Mouse (Mus musculus) hindbrain, embryonic 14.5 days (tissue): ENCODE data around the gene Lamc3. TPM values are rescaled to one million over a fixed set of nuclear protein-coding genes. Genes with fewer than 3 reads are reported as not detected.
A peak's percentile ranks its signal among the peaks of the same experiment; 100 is the strongest.

Experiments used
- ATAC-seq: fragments of 200-750 bp; cut with Nextera tagmentation; 2 replicates; pipeline ENCODE4 v1.8.0; 2017; ENCODE audit warnings: moderate number of reproducible peaks, mild to moderate bottlenecking, moderate TSS enrichment, moderate library complexity; ENCODE audit not compliant: low FRiP score
- DNase-seq: peaks from one replicate; pipeline ENCODE4 v3.0.0-alpha.2; 2015; ENCODE audit warnings: low spot score
- H3K27ac ChIP-seq: fragments of 300-500 bp; sonication (generic); 2 replicates; pipeline ENCODE4 v1.5.1; 2014; ENCODE audit warnings: mild to moderate bottlenecking, moderate library complexity
- H3K27me3 ChIP-seq: fragments of 300-500 bp; sonication (generic); 2 replicates; pipeline ENCODE4 v1.6.1; 2014; ENCODE audit warnings: mild to moderate bottlenecking, low read length, mixed read lengths; ENCODE audit not compliant: control insufficient read depth, insufficient read depth
- H3K36me3 ChIP-seq: fragments of 300-500 bp; sonication (generic); replicated peaks from 2 replicates; pipeline ENCODE4 v1.6.1; 2014; ENCODE audit not compliant: control insufficient read depth, insufficient read depth
- H3K4me1 ChIP-seq: fragments of 300-500 bp; sonication (generic); replicated peaks from 2 replicates; pipeline ENCODE4 v1.6.1; 2014; ENCODE audit warnings: antibody characterized with exemption, low read length, mixed read lengths; ENCODE audit not compliant: control insufficient read depth, insufficient read depth
- H3K4me2 ChIP-seq: fragments of 300-500 bp; sonication (generic); replicated peaks from 2 replicates; pipeline ENCODE4 v1.6.1; 2014; ENCODE audit warnings: mild to moderate bottlenecking, moderate library complexity
- H3K4me3 ChIP-seq: fragments of 300-500 bp; sonication (generic); replicated peaks from 2 replicates; pipeline ENCODE4 v1.5.1; 2014; ENCODE audit warnings: mild to moderate bottlenecking, low read length
- H3K9ac ChIP-seq: fragments of 300-500 bp; sonication (generic); 2 replicates; pipeline ENCODE4 v1.6.1; 2014
- H3K9me3 ChIP-seq: fragments of 300-500 bp; sonication (generic); 2 replicates; pipeline ENCODE4 v1.6.1; 2016; ENCODE audit warnings: low read length; ENCODE audit not compliant: control insufficient read depth
- WGBS: fragments of 180-500 bp; shearing (Covaris S2); extraction: QIAGEN DNeasy Blood & Tissue Kit; methylation state at CpG from one replicate; pipeline ENCODE4 v1.1.7; 2014; 5-methylcytosine and 5-hydroxymethylcytosine counted together
- polyA plus RNA-seq: library from polyadenylated mRNA; unstranded; fragments of >200 nt; fragmentation: Nextera tagmentation; extraction: Ambion mirVana; gene quantifications from 2 replicates; pipeline ENCODE4 v1.2.1, GENCODE M21; 2014

Lamc3 gene
- polyA plus RNA-seq, result 4.9 and 6.1 TPM in 2 replicates

DNA sequence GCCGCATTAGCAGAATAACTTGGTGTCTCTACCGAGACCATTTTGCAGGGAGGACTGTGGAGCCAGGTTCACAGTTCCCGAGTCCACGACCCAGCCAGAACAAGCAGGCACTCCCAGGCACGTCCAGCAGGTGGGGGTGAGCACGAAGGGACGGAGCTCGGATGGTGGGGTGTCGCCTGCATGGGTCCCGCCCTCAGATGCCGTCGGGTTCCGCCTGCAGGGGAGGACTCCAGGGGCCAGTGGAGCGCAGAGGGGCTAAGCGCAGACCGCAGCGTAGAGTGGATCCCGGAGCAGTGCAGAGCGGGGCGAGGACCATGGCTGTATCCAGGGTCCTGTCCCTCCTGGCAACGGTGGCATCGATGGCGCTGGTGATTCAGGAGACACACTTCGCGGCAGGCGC lies at the start of gene Lamc3:
Lamc3 (plus strand) TSS at position 262 of the 400 bp plus-strand sequence.
- Histone ChIP-seq H3K27ac (no peak within 1 kb of the TSS), H3K4me2 (peak within 1 kb of the TSS; percentile 27; the same call in 1 of the 2 replicates), H3K36me3 (no peaks in the 10 kb centered on the region), H3K9ac (no peak within 1 kb of the TSS), H3K4me1 (no peaks in the 10 kb centered on the region), H3K27me3 (peaks cover 43% of the 10 kb centered on the region), H3K9me3 (no peaks in the 10 kb centered on the region), H3K4me3 (peak within 1 kb of the TSS; percentile 13; the same call in 1 of the 2 replicates)
- no peak for ATAC-seq
- no peak for DNase-seq
- 4% methylated on average over 23 of the region's 26 CpGs for WGBS

DNA sequence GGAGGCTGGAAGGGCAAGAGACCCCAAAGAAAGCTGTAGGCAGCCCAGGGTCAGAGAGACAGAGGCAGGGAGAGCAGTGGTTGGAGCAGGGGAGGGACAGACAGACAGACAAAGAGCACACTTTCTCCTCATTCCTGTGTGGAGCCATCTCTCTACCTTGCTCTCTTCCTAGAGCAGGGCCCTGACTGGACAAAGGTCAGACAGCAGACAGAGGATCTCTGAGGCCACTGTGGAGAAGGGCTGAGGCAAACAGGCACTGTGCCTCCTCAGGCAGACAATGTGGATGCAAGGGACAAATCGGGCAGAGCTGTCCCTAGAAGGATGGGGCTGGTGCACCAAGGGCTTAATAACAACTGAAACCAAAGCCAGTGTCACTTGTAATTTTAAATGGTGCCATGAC lies 48.2 kb upstream of the Lamc3 start:
- H3K4me1 ChIP-seq, result no peaks in the 10 kb centered on the region; the same call in none of the 2 replicates
- H3K36me3 ChIP-seq, result no peaks in the 10 kb centered on the region
- no peak overlapping the region for H3K9ac ChIP-seq
- ATAC-seq, result no peak
- H3K27me3 ChIP-seq, result no peaks in the 10 kb centered on the region
- DNase-seq, result no peak
- no peaks in the 10 kb centered on the region for H3K9me3 ChIP-seq
- no peak overlapping the region for H3K27ac ChIP-seq
- no peak overlapping the region for H3K4me3 ChIP-seq
- H3K4me2 ChIP-seq, result no peak overlapping the region
- 50% methylated on average over 1 of the region's 1 CpGs for WGBS

DNA sequence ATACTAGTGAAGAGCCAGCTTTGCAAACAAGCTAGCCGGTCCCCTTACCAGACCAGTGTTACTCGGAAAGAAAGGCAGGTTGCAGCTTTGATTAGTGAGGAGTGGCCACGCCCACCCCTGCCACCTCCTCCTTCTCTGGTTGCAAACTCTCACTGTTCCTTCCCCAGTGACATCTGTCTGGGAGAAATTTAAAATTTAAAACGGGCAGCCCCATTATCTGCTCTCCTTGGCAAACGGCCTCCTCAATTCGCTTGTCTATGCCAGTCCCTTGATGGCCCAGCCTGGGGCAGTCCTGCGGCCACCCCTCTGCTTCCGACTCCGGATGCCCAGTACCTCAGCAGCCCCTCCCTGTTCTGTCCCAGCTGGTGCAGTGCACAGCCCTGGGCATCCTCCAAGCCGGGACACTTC lies 42.4 kb upstream of the Lamc3 start:
- DNase-seq, result no peak
- ATAC-seq, result peak; percentile 64
- no peak overlapping the region for H3K27ac ChIP-seq
- H3K4me1 ChIP-seq, result peaks cover 10% of the 10 kb centered on the region
- peak overlapping the region; percentile 93 for H3K4me2 ChIP-seq
- peak overlapping the region; percentile 53; the same call in 1 of the 2 replicates for H3K4me3 ChIP-seq
- H3K9me3 ChIP-seq, result no peaks in the 10 kb centered on the region
- H3K27me3 ChIP-seq, result peaks cover 33% of the 10 kb centered on the region
- whole genome bisulfite sequencing, result 4% methylated on average over 10 of the region's 10 CpGs
- 0 out of 2 replicates have a peak overlapping the region, but pooled peaks have one; percentile 21 for H3K9ac ChIP-seq
- H3K36me3 ChIP-seq, result no peaks in the 10 kb centered on the region

DNA sequence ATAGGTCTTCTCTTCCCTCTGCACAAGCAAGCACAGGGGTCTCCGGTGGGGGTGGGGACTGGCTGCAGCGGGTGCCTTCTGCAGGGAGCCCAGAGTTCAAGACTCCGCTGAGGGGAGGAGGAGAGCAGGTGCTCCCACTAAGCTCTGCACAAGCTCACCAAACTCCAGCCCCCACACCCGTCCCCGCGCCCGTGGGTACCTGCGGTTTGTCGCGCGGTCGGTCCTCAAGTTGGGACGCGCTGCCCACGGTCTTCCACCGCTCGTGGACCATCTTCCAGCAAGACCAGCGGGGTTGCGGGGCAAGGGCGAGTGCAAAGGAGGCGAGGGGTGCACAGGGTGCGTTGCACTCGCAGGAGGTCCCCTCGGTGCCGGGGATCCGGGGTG lies 41.6 kb upstream of the Lamc3 start:
- ATAC-seq (peak; percentile 15; the same call in 1 of the 2 replicates), DNase-seq (no peak)
- 1% methylated on average over 23 of the region's 26 CpGs for WGBS

DNA sequence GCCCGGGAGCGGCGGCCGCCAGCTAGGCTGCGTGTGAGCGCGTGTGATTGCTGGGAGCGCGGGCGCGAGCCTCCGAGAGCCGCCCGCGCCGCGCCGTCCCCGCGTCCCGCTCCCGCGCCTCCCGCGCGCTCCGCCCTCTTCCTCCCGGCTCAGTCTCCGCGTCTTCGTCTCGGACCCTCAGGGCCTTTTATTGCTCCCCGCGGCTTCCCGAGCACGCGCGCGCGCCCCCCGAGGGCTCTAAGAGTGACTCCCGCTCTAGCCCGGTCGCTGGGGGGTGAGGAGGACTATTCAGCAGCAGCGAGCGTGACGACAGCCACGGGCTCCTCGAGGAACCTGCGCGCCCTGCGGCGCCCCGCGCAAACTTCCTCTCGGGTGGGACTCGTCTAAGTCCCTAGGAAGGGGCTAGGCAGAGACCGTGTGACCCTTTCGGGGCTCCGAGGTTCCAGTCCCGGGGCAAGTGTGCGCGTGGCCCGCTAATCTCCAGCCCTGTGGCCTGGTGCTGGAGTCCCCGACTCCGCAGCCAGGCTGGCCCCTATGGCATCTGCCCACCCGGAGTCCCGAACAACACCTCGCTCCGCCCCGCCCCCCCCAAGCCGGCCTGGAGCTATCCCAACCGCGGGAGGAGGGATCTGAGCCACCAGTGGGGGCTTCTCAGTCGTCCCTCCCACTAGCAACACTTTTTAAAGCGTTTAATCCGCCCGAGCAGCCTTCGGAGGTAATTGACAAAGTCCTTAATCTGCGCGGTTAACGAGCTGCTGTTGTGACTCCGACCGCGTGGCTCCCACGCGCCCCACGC lies 41.0 kb upstream of the Lamc3 start, which contains the start of gene Fibcd1:
Fibcd1 (minus strand) TSS at position 110 of the 796 bp plus-strand sequence.
- peak; percentile 57 for DNase-seq
- Histone ChIP-seq H3K36me3 (no peaks in the 10 kb centered on the region), H3K9me3 (no peaks in the 10 kb centered on the region), H3K9ac (peak within 1 kb of the TSS; percentile 61), H3K4me2 (peak within 1 kb of the TSS; percentile 93), H3K4me1 (peaks cover 10% of the 10 kb centered on the region), H3K27me3 (peaks cover 33% of the 10 kb centered on the region), H3K27ac (no peak within 1 kb of the TSS), H3K4me3 (peak within 1 kb of the TSS; percentile 53)
- WGBS, result under 1% methylated on average over 74 of the region's 88 CpGs
- 0 out of 2 replicates have a peak, but pooled peaks have one; percentile 22 for ATAC-seq

More for the DNA sequence above, 41.6 kb upstream of the Lamc3 start:
- no peak overlapping the region for H3K27ac ChIP-seq
- H3K4me1 ChIP-seq, result peaks cover 10% of the 10 kb centered on the region
- peaks cover 33% of the 10 kb centered on the region for H3K27me3 ChIP-seq
- peak overlapping the region; percentile 53 for H3K4me3 ChIP-seq
- peak overlapping the region; percentile 61 for H3K9ac ChIP-seq
- H3K36me3 ChIP-seq, result no peaks in the 10 kb centered on the region
- no peaks in the 10 kb centered on the region for H3K9me3 ChIP-seq
- peak overlapping the region; percentile 93 for H3K4me2 ChIP-seq

DNA sequence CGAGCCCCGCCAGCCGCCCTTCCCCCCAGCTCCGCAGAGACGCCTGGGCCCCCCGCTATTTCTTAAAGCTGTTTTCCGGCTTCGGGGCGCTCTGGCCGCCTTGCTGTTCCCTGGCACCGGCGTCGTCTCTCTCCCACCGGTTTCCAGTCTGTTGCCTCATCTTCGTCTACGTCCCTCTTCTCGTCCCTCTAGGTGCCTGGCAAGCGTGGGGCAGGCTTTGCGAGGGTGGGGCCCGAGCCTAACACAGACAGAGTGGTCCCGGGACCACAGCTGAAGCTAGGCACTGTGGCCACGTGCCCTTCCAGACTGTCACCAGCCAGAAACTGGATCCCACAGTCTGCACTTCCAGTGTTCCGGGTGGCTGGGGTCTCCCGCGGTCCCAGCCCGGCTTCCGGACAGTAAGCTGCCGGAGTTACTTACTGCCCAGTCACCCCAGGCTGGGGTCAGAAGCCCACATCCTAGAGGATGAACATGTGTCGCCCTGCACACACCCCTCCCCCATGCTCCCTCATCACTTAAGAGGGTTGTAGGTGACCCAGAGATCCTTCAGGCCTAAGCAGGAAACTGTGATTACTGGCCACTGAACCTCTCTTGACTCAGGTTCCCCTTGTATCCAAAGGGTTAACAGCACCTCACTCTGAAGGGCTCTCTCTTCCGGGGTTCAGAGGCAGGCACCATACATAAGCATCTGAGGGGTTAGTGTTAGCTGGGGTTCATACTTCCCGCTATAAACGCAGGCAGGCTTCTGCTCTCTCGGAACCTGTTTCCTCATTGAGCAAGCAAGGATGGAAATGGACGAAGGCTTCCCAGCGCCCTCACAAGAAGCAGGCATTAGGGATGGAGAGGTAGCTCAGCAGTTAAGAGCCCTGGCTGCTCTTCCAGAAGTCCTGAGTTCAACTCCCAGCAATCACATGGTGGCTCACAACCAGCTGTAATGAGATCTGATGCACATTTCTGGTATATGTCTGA lies 40.1 kb upstream of the Lamc3 start:
- ATAC-seq, result no peak
- H3K9ac ChIP-seq, result peak overlapping the region; percentile 61
- DNase-seq, result no peak
- H3K36me3 ChIP-seq, result no peaks in the 10 kb centered on the region
- H3K4me1 ChIP-seq, result peaks cover 10% of the 10 kb centered on the region; the same call in 1 of the 2 replicates
- 3% methylated on average over 35 of the region's 35 CpGs for WGBS
- peaks cover 33% of the 10 kb centered on the region for H3K27me3 ChIP-seq
- peak overlapping the region; percentile 93 for H3K4me2 ChIP-seq
- peak overlapping the region; percentile 53 for H3K4me3 ChIP-seq
- no peaks in the 10 kb centered on the region for H3K9me3 ChIP-seq
- no peak overlapping the region for H3K27ac ChIP-seq

DNA sequence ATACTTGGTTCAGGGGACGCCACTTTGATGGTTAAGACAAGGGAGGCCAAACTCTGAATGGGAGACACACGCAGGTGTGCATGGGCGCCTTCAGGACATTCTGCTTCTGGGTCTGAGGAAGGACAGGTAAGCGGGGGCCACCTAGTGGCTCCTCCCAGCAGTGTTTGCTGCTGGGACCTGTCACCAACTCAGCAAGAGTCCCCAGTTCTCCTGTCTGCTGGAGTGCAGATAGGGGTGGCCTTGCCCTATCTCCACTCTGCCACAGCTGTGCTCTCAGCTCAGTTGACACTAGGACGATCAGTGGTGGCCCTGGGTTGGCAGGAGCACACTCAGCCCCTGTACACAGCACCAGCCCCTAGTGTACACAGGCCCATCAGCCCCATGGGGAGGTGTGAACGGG lies 39.2 kb upstream of the Lamc3 start:
- peaks cover 10% of the 10 kb centered on the region; the same call in 1 of the 2 replicates for H3K4me1 ChIP-seq
- no peak; the same call in 1 of the 2 replicates for ATAC-seq
- no peak overlapping the region for H3K4me2 ChIP-seq
- no peak for DNase-seq
- WGBS, result 26% methylated on average over 6 of the region's 6 CpGs
- H3K9me3 ChIP-seq, result no peaks in the 10 kb centered on the region
- no peaks in the 10 kb centered on the region for H3K36me3 ChIP-seq
- no peak overlapping the region for H3K9ac ChIP-seq
- H3K4me3 ChIP-seq, result no peak overlapping the region
- no peak overlapping the region for H3K27ac ChIP-seq
- H3K27me3 ChIP-seq, result peaks cover 33% of the 10 kb centered on the region

DNA sequence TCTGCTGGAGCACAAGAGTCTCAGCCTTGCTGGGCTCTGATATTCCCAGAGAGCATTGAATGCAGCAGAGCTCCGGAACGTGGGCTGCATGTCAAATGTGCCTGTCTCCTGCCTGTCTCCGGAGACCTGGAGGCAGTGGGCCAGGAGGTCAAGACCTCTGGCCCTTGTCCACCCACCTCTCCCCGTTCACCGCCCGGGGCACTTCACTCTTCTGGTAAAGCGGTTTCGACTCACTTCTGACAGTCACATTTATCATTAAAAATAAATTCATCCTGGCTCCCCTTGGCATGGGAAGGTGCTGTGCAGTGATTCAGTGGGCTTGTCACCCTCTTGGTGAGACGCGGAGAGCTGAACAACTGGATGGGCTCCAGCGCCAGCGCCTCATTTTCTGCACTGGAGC lies 37.0 kb upstream of the Lamc3 start:
- Histone ChIP-seq H3K36me3 (no peaks in the 10 kb centered on the region), H3K27ac (no peak overlapping the region; the same call in 1 of the 2 replicates), H3K9me3 (no peaks in the 10 kb centered on the region), H3K27me3 (peaks cover 28% of the 10 kb centered on the region), H3K4me1 (peaks cover 10% of the 10 kb centered on the region; the same call in 1 of the 2 replicates), H3K9ac (no peak overlapping the region), H3K4me2 (no peak overlapping the region), H3K4me3 (no peak overlapping the region)
- ATAC-seq (no peak), DNase-seq (no peak)
- 30% methylated on average over 12 of the region's 12 CpGs for WGBS
